Mouse (Mus musculus): ENCODE measurements around the gene Nipa2. TPM values are rescaled to one million over a fixed set of nuclear protein-coding genes. Genes with fewer than 3 reads are reported as not detected.

Gene Nipa2
- polyA plus RNA-seq, 1 experiment from 2014 or later = 34.7 TPM

GRCm38 (mm10) chr7:55974429-55974828, 12.2 kb upstream of the Nipa2 start:
- Histone ChIP-seq H3K27ac (no peak overlapping the region), H3K9me3 (peaks cover 3% of the 10 kb centered on the region; the same call in 1 of the 2 replicates), H3K4me1 (replicated peaks) (no peaks in the 10 kb centered on the region), H3K36me3 (peaks cover 21% of the 10 kb centered on the region), H3K4me3 (no peak overlapping the region), H3K27me3 (ENCODE audit: insufficient read depth, poor library complexity, severe bottlenecking) (no peaks in the 10 kb centered on the region)
- WGBS = 96% methylated on average over 2 of the region's 2 CpGs
- DNase-seq (ENCODE audit: low spot score) = no peak

GRCm38 (mm10) chr7:55969415-55969814, 7.1 kb upstream of the Nipa2 start:
- DNase-seq (ENCODE audit: low spot score) = no peak
- H3K36me3 ChIP-seq = peaks cover 5% of the 10 kb centered on the region; the same call in 1 of the 2 replicates
- no peak overlapping the region for H3K27ac ChIP-seq
- H3K4me1 ChIP-seq (replicated peaks) = peaks cover 24% of the 10 kb centered on the region
- peaks cover 3% of the 10 kb centered on the region; the same call in 1 of the 2 replicates for H3K9me3 ChIP-seq
- WGBS = 74% methylated on average over 1 of the region's 1 CpGs
- H3K4me3 ChIP-seq = no peak overlapping the region
- no peaks in the 10 kb centered on the region for H3K27me3 ChIP-seq (ENCODE audit: insufficient read depth, poor library complexity, severe bottlenecking)

GRCm38 (mm10) chr7:55968258-55968901, 6.1 kb upstream of the Nipa2 start:
- H3K27me3 ChIP-seq (ENCODE audit: insufficient read depth, poor library complexity, severe bottlenecking) = no peaks in the 10 kb centered on the region
- peaks cover 26% of the 10 kb centered on the region for H3K4me1 ChIP-seq (replicated peaks)
- H3K9me3 ChIP-seq = peaks cover 3% of the 10 kb centered on the region; the same call in 1 of the 2 replicates
- H3K27ac ChIP-seq = peak overlapping the region; percentile 4; the same call in 1 of the 2 replicates
- WGBS = 39% methylated on average over 16 of the region's 16 CpGs
- DNase-seq (ENCODE audit: low spot score) = peak; percentile 7
- H3K4me3 ChIP-seq = peak overlapping the region; percentile 27
- H3K36me3 ChIP-seq = no peaks in the 10 kb centered on the region

- Histone ChIP-seq H3K36me3 (no peaks in the 10 kb centered on the region), H3K4me3 (no peak overlapping the region), H3K27me3 (ENCODE audit: insufficient read depth, poor library complexity, severe bottlenecking) (no peaks in the 10 kb centered on the region), H3K27ac (0 out of 2 replicates have a peak overlapping the region, but pooled peaks have one; percentile 8), H3K9me3 (peaks cover 3% of the 10 kb centered on the region; the same call in 1 of the 2 replicates), H3K4me1 (replicated peaks) (peaks cover 33% of the 10 kb centered on the region)
- peak; percentile 38 for DNase-seq (ENCODE audit: low spot score)
- WGBS = 14% methylated on average over 3 of the region's 3 CpGs
Observed at GRCm38 (mm10) chr7:55966866-55967460, 4.7 kb upstream of the Nipa2 start.

GRCm38 (mm10) chr7:55960506-55960905, 1.8 kb downstream of the Nipa2 start:
- no peaks in the 10 kb centered on the region for H3K27me3 ChIP-seq (ENCODE audit: insufficient read depth, poor library complexity, severe bottlenecking)
- H3K4me1 ChIP-seq (replicated peaks) = peaks cover 17% of the 10 kb centered on the region; the same call in 1 of the 2 replicates
- no peak overlapping the region for H3K27ac ChIP-seq
- DNase-seq (ENCODE audit: low spot score) = no peak
- no peaks in the 10 kb centered on the region for H3K9me3 ChIP-seq
- WGBS = 95% methylated on average over 1 of the region's 1 CpGs
- peaks cover 43% of the 10 kb centered on the region for H3K36me3 ChIP-seq
- H3K4me3 ChIP-seq = no peak overlapping the region

DNA sequence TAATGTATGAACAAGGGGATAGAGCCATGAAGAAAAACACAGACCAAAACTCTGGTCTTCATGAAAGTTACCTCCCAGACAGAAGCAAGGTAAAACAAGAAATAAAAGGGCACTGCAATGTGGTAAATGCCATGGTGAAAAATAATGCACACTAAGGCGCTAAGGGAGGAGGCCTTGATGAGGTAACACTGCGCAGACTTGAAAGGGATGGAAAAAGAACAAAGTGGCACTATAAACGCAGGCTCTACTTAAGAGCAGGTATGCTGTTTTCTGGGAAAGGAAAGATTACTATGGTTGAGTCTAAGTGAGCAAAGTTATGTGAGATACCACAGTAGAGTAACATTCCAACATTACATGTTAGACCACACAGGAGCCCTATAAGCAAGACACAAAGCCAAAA, 2.5 kb downstream of the Nipa2 start:
- 98% methylated on average over 3 of the region's 3 CpGs for WGBS
- H3K4me1 ChIP-seq (replicated peaks) = peaks cover 17% of the 10 kb centered on the region; the same call in 1 of the 2 replicates
- no peak overlapping the region for H3K4me3 ChIP-seq
- no peaks in the 10 kb centered on the region for H3K27me3 ChIP-seq (ENCODE audit: insufficient read depth, poor library complexity, severe bottlenecking)
- no peak overlapping the region for H3K27ac ChIP-seq
- peaks cover 2% of the 10 kb centered on the region; the same call in 1 of the 2 replicates for H3K9me3 ChIP-seq
- DNase-seq (ENCODE audit: low spot score) = no peak
- peaks cover 50% of the 10 kb centered on the region for H3K36me3 ChIP-seq

- Histone ChIP-seq H3K27me3 (ENCODE audit: insufficient read depth, poor library complexity, severe bottlenecking) (no peaks in the 10 kb centered on the region), H3K36me3 (peaks cover 62% of the 10 kb centered on the region), H3K27ac (no peak overlapping the region), H3K9me3 (peaks cover 13% of the 10 kb centered on the region; the same call in 1 of the 2 replicates), H3K4me1 (replicated peaks) (peaks cover 10% of the 10 kb centered on the region; the same call in 1 of the 2 replicates), H3K4me3 (no peak overlapping the region)
- no peak for DNase-seq (ENCODE audit: low spot score)
- 95% methylated on average over 4 of the region's 4 CpGs for WGBS
Observed at GRCm38 (mm10) chr7:55957916-55958315, 4.4 kb downstream of the Nipa2 start.

- Histone ChIP-seq H3K36me3 (peaks cover 62% of the 10 kb centered on the region), H3K4me3 (no peak overlapping the region)
- WGBS = 93% methylated on average over 3 of the region's 3 CpGs
Observed at GRCm38 (mm10) chr7:55957178-55957577, 5.1 kb downstream of the Nipa2 start.

DNA sequence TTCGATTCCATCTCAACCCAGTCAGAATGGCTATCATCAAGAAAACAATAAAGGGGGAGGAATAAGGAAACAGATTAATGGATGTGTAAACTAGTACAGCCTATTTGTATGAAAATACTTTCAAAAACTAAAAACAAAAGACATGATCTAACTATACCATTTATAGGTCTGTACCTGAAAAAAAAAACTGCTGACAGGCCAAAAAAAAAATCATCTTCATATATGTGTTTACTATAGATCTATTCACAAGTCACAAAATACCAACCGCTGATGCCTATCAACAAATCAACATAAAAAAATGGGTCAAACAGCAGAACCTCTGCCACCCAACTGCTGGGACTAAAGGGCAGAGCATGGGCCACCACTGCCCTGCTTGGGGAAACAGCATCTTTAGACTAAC, 6.2 kb downstream of the Nipa2 start:
- Histone ChIP-seq H3K4me3 (no peak overlapping the region), H3K27ac (no peak overlapping the region), H3K36me3 (peaks cover 62% of the 10 kb centered on the region), H3K9me3 (peaks cover 13% of the 10 kb centered on the region; the same call in 1 of the 2 replicates), H3K4me1 (replicated peaks) (peaks cover 1% of the 10 kb centered on the region; the same call in 1 of the 2 replicates), H3K27me3 (ENCODE audit: insufficient read depth, poor library complexity, severe bottlenecking) (no peaks in the 10 kb centered on the region)
- DNase-seq (ENCODE audit: low spot score) = no peak
- 95% methylated on average over 2 of the region's 2 CpGs for WGBS

More at GRCm38 (mm10) chr7:55957178-55957577, 5.1 kb downstream of the Nipa2 start:
- Histone ChIP-seq H3K27me3 (ENCODE audit: insufficient read depth, poor library complexity, severe bottlenecking) (no peaks in the 10 kb centered on the region), H3K9me3 (peaks cover 13% of the 10 kb centered on the region; the same call in 1 of the 2 replicates), H3K27ac (no peak overlapping the region), H3K4me1 (replicated peaks) (peaks cover 7% of the 10 kb centered on the region; the same call in 1 of the 2 replicates)
- no peak for DNase-seq (ENCODE audit: low spot score)

- 93% methylated on average over 4 of the region's 4 CpGs for WGBS
- H3K4me1 ChIP-seq (replicated peaks) = no peaks in the 10 kb centered on the region
- H3K27me3 ChIP-seq (ENCODE audit: insufficient read depth, poor library complexity, severe bottlenecking) = no peaks in the 10 kb centered on the region
Observed at GRCm38 (mm10) chr7:55938341-55938740, 23.9 kb downstream of the Nipa2 start.

GRCm38 (mm10) chr7:55935025-55935424, 27.3 kb downstream of the Nipa2 start:
- H3K36me3 ChIP-seq = peaks cover 55% of the 10 kb centered on the region
- no peaks in the 10 kb centered on the region for H3K9me3 ChIP-seq
- no peak overlapping the region for H3K4me3 ChIP-seq
- 94% methylated on average over 2 of the region's 2 CpGs for WGBS
- no peak overlapping the region for H3K27ac ChIP-seq
- H3K27me3 ChIP-seq (ENCODE audit: insufficient read depth, poor library complexity, severe bottlenecking) = no peaks in the 10 kb centered on the region
- no peak for DNase-seq (ENCODE audit: low spot score)
- no peaks in the 10 kb centered on the region for H3K4me1 ChIP-seq (replicated peaks)

More at GRCm38 (mm10) chr7:55938341-55938740, 23.9 kb downstream of the Nipa2 start:
- Histone ChIP-seq H3K36me3 (peaks cover 50% of the 10 kb centered on the region), H3K4me3 (no peak overlapping the region), H3K9me3 (no peaks in the 10 kb centered on the region), H3K27ac (no peak overlapping the region)
- no peak for DNase-seq (ENCODE audit: low spot score)

- no peaks in the 10 kb centered on the region for H3K9me3 ChIP-seq
- H3K27me3 ChIP-seq (ENCODE audit: insufficient read depth, poor library complexity, severe bottlenecking) = no peaks in the 10 kb centered on the region
- H3K36me3 ChIP-seq = peaks cover 89% of the 10 kb centered on the region
- H3K4me1 ChIP-seq (replicated peaks) = no peaks in the 10 kb centered on the region
- 90% methylated on average over 2 of the region's 2 CpGs for WGBS
- no peak for DNase-seq (ENCODE audit: low spot score)
- H3K27ac ChIP-seq = no peak overlapping the region
- no peak overlapping the region for H3K4me3 ChIP-seq
Observed at GRCm38 (mm10) chr7:55928649-55929048, 33.6 kb downstream of the Nipa2 start.

DNA sequence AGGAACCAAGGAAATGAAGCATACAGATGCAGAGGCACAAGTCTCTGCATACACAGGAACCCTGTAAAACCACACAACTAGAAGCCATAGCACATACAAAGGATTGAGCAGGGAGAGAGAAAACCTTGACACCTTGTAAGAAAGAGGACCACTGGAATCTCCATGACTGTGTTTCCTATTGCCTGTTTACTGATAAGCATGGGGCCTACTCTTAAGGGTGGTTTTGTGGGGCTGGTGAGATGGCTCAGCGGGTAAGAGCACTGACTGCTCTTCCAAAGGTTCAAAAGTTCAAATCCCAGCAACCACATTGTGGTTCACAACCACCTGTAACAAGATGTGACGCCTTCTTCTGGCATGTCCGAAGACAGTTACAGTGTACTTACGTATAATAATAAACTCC, 35.0 kb downstream of the Nipa2 start:
- H3K27ac ChIP-seq = no peak overlapping the region
- H3K36me3 ChIP-seq = peaks cover 93% of the 10 kb centered on the region
- no peak for DNase-seq (ENCODE audit: low spot score)
- no peaks in the 10 kb centered on the region for H3K4me1 ChIP-seq (replicated peaks)
- no peak overlapping the region for H3K4me3 ChIP-seq
- no peaks in the 10 kb centered on the region for H3K9me3 ChIP-seq
- no peaks in the 10 kb centered on the region for H3K27me3 ChIP-seq (ENCODE audit: insufficient read depth, poor library complexity, severe bottlenecking)
- 95% methylated on average over 4 of the region's 4 CpGs for WGBS
